ENCODE assay signal across 14 mouse cellular contexts in genomic region chr2:28207200-28207750, GRCm38 (mm10). TPM values are rescaled to one million over a fixed set of nuclear protein-coding genes. Genes with fewer than 3 reads are reported as not detected.
DNase-seq lines count a peak whose midpoint lies in the region; ATAC-seq and TF ChIP-seq lines count a peak whose summit lies in the region.
"Had no signal": no experiment of that assay in that cellular context is flagged by ENCODE, and none has a peak within 500 bp of the region (broad histone marks: within the 10 kb centered on the region; RNA-seq: fewer than 3 reads in every experiment).

No protein-coding gene starts in this region.

- peaks cover 58% of the 10 kb centered on the region for H3K4me1 ChIP-seq in forebrain, embryonic 13.5 days
- peaks cover 55% of the 10 kb centered on the region for H3K4me1 ChIP-seq in forebrain, embryonic 12.5 days
- peaks cover 4% of the 10 kb centered on the region; the same call in 1 of the 2 replicates for H3K4me1 ChIP-seq in cortical plate, adult 2 months (ENCODE audit: control insufficient read depth, insufficient read depth, low read length)
- H3K4me1 ChIP-seq in hindbrain, embryonic 13.5 days (replicated peaks), result peaks cover 81% of the 10 kb centered on the region
- H3K4me1 ChIP-seq in neural tube, embryonic 12.5 days, result peaks cover 60% of the 10 kb centered on the region
- H3K4me1 ChIP-seq in intestine, embryonic 15.5 days (replicated peaks), result peaks cover 20% of the 10 kb centered on the region

- TF ChIP-seq POLR2A in cortical plate, adult 2 months (IDR thresholded peaks at IDR 0.05; ENCODE audit: extremely low read depth, insufficient read depth, low read length), result no peak

- no peak for DNase-seq in layer of hippocampus, adult 18-20 months (ENCODE audit: low spot score in 2 of 2)
- DNase-seq: gastrocnemius, postnatal 25 days; lung, postnatal 14 days; right cerebral cortex, postnatal 25 days had no signal

- 0 out of 2 replicates have a peak overlapping the region, but pooled peaks have one; percentile 6 for H3K4me2 ChIP-seq in forebrain, embryonic 13.5 days
- H3K4me2 ChIP-seq in forebrain, embryonic 12.5 days, result no peak overlapping the region
- peak overlapping the region; percentile 96 for H3K4me2 ChIP-seq in hindbrain, embryonic 13.5 days
- H3K4me2 ChIP-seq in neural tube, embryonic 12.5 days (replicated peaks), result peak overlapping the region; percentile 98
- H3K4me2 ChIP-seq in intestine, embryonic 15.5 days (replicated peaks), result no peak overlapping the region

- H3K27ac ChIP-seq in forebrain, embryonic 13.5 days, result no peak overlapping the region
- no peak overlapping the region for H3K27ac ChIP-seq in forebrain, embryonic 12.5 days
- H3K27ac ChIP-seq in cortical plate, adult 2 months (ENCODE audit: insufficient read depth, low read length), result peak overlapping the region; percentile 81
- H3K27ac ChIP-seq in hindbrain, embryonic 13.5 days, result peak overlapping the region; percentile 35; the same call in 1 of the 2 replicates
- no peak overlapping the region for H3K27ac ChIP-seq in neural tube, embryonic 12.5 days
- no peak overlapping the region for H3K27ac ChIP-seq in intestine, embryonic 15.5 days
- H3K27ac ChIP-seq: heart, embryonic 13.5 days; kidney, postnatal 0 days; limb, embryonic 12.5 days; liver, embryonic 15.5 days had no signal

- no peak for ATAC-seq in forebrain, embryonic 13.5 days
- ATAC-seq in forebrain, embryonic 12.5 days (ENCODE audit: low FRiP score), result no peak
- no peak for ATAC-seq in hindbrain, embryonic 13.5 days (ENCODE audit: low FRiP score)
- ATAC-seq in neural tube, embryonic 12.5 days (ENCODE audit: low FRiP score, low read depth), result no peak
- no peak for ATAC-seq in intestine, embryonic 15.5 days

- peaks cover 13% of the 10 kb centered on the region for H3K27me3 ChIP-seq in forebrain, embryonic 13.5 days
- H3K27me3 ChIP-seq in forebrain, embryonic 12.5 days, result peaks cover 39% of the 10 kb centered on the region
- H3K27me3 ChIP-seq in hindbrain, embryonic 13.5 days, result 0 out of 2 replicates have a peak, but pooled peaks cover 3% of the 10 kb centered on the region
- H3K27me3 ChIP-seq in neural tube, embryonic 12.5 days (replicated peaks), result peaks cover 8% of the 10 kb centered on the region; the same call in 1 of the 2 replicates
- 0 out of 2 replicates have a peak, but pooled peaks cover 8% of the 10 kb centered on the region for H3K27me3 ChIP-seq in intestine, embryonic 15.5 days (replicated peaks)

- no peak overlapping the region for H3K9ac ChIP-seq in forebrain, embryonic 13.5 days
- no peak overlapping the region for H3K9ac ChIP-seq in forebrain, embryonic 12.5 days
- peak overlapping the region; percentile 95 for H3K9ac ChIP-seq in hindbrain, embryonic 13.5 days
- no peak overlapping the region for H3K9ac ChIP-seq in neural tube, embryonic 12.5 days
- H3K9ac ChIP-seq in intestine, embryonic 15.5 days, result no peak overlapping the region
- H3K9ac ChIP-seq: limb, embryonic 12.5 days; liver, embryonic 15.5 days had no signal

- TF ChIP-seq CTCF in cortical plate, adult 2 months (IDR thresholded peaks at IDR 0.05; ENCODE audit: extremely low read depth, insufficient read depth, low read length), result no peak

- H3K9me3 ChIP-seq in forebrain, embryonic 13.5 days (replicated peaks), result no peaks in the 10 kb centered on the region
- H3K9me3 ChIP-seq in forebrain, embryonic 12.5 days, result no peaks in the 10 kb centered on the region
- H3K9me3 ChIP-seq in hindbrain, embryonic 13.5 days, result no peaks in the 10 kb centered on the region
- H3K9me3 ChIP-seq in neural tube, embryonic 12.5 days, result no peaks in the 10 kb centered on the region
- no peaks in the 10 kb centered on the region for H3K9me3 ChIP-seq in intestine, embryonic 15.5 days
- H3K9me3 ChIP-seq: heart, embryonic 13.5 days; limb, embryonic 12.5 days; liver, embryonic 15.5 days had no signal

- WGBS in forebrain, embryonic 13.5 days, result 80% methylated on average over 3 of the region's 3 CpGs
- WGBS in forebrain, embryonic 12.5 days, result 76% methylated on average over 3 of the region's 3 CpGs
- 64% methylated on average over 3 of the region's 3 CpGs for WGBS in hindbrain, embryonic 13.5 days
- WGBS in neural tube, embryonic 12.5 days, result 76% methylated on average over 3 of the region's 3 CpGs
- WGBS in intestine, embryonic 15.5 days, result 84% methylated on average over 3 of the region's 3 CpGs

- H3K36me3 ChIP-seq in forebrain, embryonic 13.5 days (ENCODE audit: poor library complexity, severe bottlenecking), result no peaks in the 10 kb centered on the region
- H3K36me3 ChIP-seq in forebrain, embryonic 12.5 days (replicated peaks), result no peaks in the 10 kb centered on the region
- peaks cover 14% of the 10 kb centered on the region for H3K36me3 ChIP-seq in hindbrain, embryonic 13.5 days
- 0 out of 2 replicates have a peak, but pooled peaks cover 3% of the 10 kb centered on the region for H3K36me3 ChIP-seq in neural tube, embryonic 12.5 days
- no peaks in the 10 kb centered on the region for H3K36me3 ChIP-seq in intestine, embryonic 15.5 days
- H3K36me3 ChIP-seq: heart, embryonic 13.5 days; liver, embryonic 15.5 days had no signal

- H3K4me3 ChIP-seq in forebrain, embryonic 13.5 days, result no peak overlapping the region
- H3K4me3 ChIP-seq in forebrain, embryonic 12.5 days (replicated peaks), result no peak overlapping the region
- H3K4me3 ChIP-seq in cortical plate, adult 2 months (ENCODE audit: insufficient read depth, low read length), result peak overlapping the region; percentile 95
- peak overlapping the region; percentile 73 for H3K4me3 ChIP-seq in hindbrain, embryonic 13.5 days
- no peak overlapping the region for H3K4me3 ChIP-seq in neural tube, embryonic 12.5 days
- H3K4me3 ChIP-seq in intestine, embryonic 15.5 days (replicated peaks), result no peak overlapping the region

RNA-seq across cellular contexts. Expression of gene Olfm1, which starts 14.5 kb away (rescaled TPM):
- 122 and 136 TPM in 2 replicates for polyA plus RNA-seq in forebrain, embryonic 13.5 days (2015; fragmentation: Nextera tagmentation; extraction: Ambion mirVana)
- polyA plus RNA-seq in forebrain, embryonic 12.5 days (2016; fragmentation: Nextera tagmentation; extraction: Ambion mirVana), result 79.8 and 81.5 TPM in 2 replicates
- 1,426 and 1,489 TPM in 2 replicates for polyA plus RNA-seq in cortical plate, adult 2 months (2012; rRNA removed)
- polyA plus RNA-seq in hindbrain, embryonic 13.5 days (2015; fragmentation: Nextera tagmentation; extraction: Ambion mirVana), result 267 and 274 TPM in 2 replicates
- 171 and 188 TPM in 2 replicates for polyA plus RNA-seq in neural tube, embryonic 12.5 days (2016; fragmentation: Nextera tagmentation; extraction: Ambion mirVana)
- 20.1 and 21.8 TPM in 2 replicates for polyA plus RNA-seq in intestine, embryonic 15.5 days (2015; fragmentation: Nextera tagmentation; extraction: Ambion mirVana)
- 1,000 to 10,000 TPM; 1,731 to 1,771 TPM for total RNA-seq in layer of hippocampus, adult 18-20 months (2021)

Comparison
In these comparisons a context has a peak if more than half of its experiments do, and no peak if none do; other contexts are left out.
1. H3K4me2 ChIP-seq: peak in forebrain, embryonic 13.5 days (single experiment), hindbrain, embryonic 13.5 days (single experiment) and neural tube, embryonic 12.5 days (single experiment); none in forebrain, embryonic 12.5 days (single experiment) and intestine, embryonic 15.5 days (single experiment).
2. H3K27ac ChIP-seq: peak in cortical plate, adult 2 months (single experiment) and hindbrain, embryonic 13.5 days (single experiment); none in forebrain, embryonic 13.5 days (single experiment), forebrain, embryonic 12.5 days (single experiment), neural tube, embryonic 12.5 days (single experiment) and intestine, embryonic 15.5 days (single experiment).
3. H3K4me3 ChIP-seq: peak in cortical plate, adult 2 months (single experiment) and hindbrain, embryonic 13.5 days (single experiment); none in forebrain, embryonic 13.5 days (single experiment), forebrain, embryonic 12.5 days (single experiment), neural tube, embryonic 12.5 days (single experiment) and intestine, embryonic 15.5 days (single experiment).